Mouse (Mus musculus) cortical plate, adult 2 months (tissue): Measurements from ENCODE around the gene Wnt10b.

Experiments used
- CTCF ChIP-seq: fragments of 200-500 bp; IDR thresholded peaks from 2 replicates; pipeline ENCODE4 v1.5.1; 2011; ENCODE audit warnings: mild to moderate bottlenecking, control low read depth, low read length; ENCODE audit not compliant: insufficient read depth; ENCODE audit errors: extremely low read depth
- POLR2A ChIP-seq: fragments of 200-500 bp; IDR thresholded peaks from 2 replicates; pipeline ENCODE4 v1.6.1; 2011; ENCODE audit warnings: mild to moderate bottlenecking, low read length, control low read depth; ENCODE audit not compliant: insufficient read depth; ENCODE audit errors: extremely low read depth

DNA sequence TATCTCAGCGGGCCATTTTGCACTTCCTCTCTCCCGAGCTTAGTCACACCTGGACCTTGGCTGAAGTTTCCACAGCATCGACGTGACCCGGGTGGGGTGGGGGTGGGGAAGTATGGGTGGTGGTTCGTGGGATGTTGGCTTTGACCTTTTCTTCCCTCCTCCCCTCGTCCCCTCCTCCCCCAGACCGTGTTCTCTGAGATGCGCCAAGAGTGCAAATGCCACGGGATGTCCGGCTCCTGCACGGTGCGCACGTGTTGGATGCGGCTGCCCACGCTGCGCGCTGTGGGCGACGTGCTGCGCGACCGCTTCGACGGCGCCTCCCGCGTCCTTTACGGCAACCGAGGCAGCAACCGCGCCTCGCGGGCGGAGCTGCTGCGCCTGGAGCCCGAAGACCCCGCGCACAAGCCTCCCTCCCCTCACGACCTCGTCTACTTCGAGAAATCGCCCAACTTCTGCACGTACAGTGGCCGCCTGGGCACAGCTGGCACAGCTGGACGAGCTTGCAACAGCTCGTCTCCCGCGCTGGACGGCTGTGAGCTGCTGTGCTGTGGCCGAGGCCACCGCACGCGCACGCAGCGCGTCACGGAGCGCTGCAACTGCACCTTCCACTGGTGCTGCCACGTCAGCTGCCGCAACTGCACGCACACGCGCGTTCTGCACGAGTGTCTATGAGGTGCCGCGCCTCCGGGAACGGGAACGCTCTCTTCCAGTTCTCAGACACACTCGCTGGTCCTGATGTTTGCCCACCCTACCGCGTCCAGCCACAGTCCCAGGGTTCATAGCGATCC lies 14.5 kb upstream of the Wnt10b start:
- TF ChIP-seq CTCF (no peak), POLR2A (no peak; the same call in 1 of the 2 replicates)
